Mouse (Mus musculus): ENCODE measurements around the gene Hectd4.

DNA sequence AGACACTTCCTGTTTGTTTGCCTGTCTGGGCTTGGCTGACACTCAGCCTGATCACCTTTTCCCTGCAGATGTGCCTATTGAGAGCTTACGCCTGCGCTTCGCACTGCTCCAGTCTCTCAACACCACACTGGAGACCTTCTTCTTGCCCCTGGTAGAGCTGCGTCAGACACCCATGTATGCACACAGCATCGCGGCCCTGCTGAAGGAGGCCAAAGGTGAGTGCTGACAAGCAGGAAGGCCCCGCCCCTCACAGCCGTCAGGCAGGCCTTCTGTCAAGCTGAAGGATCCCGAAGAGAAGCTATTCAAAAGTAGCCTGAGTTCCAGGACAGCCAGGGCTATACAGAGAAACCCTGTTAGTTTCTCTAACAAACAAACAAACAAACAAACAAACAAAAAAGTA, 139.2 kb downstream of the Hectd4 start:
- TF ChIP-seq POLR2A (IDR thresholded peaks at IDR 0.05; ENCODE audit: extremely low read depth, insufficient read depth, low read length) (no peak), CTCF (IDR thresholded peaks at IDR 0.05; ENCODE audit: extremely low read depth, insufficient read depth, low read length) (no peak)
